In genomic region chr8:111716603-111717487, GRCm38 (mm10) we compare ENCODE assay signal across 9 mouse cellular contexts. TPM values are rescaled to one million over a fixed set of nuclear protein-coding genes. Genes with fewer than 3 reads are reported as not detected.
DNase-seq lines count a peak whose midpoint lies in the region; ATAC-seq lines count a peak whose summit lies in the region.
"Had no signal": no experiment of that assay in that cellular context is flagged by ENCODE, and none has a peak within 500 bp of the region (broad histone marks: within the 10 kb centered on the region; RNA-seq: fewer than 3 reads in every experiment).

No protein-coding gene starts in this region.

- no peak overlapping the region for H3K9ac ChIP-seq in embryonic facial prominence, embryonic 15.5 days
- peak overlapping the region; percentile 32 for H3K9ac ChIP-seq in kidney, embryonic 14.5 days (ENCODE audit: low read depth, low read length)
- no peak overlapping the region for H3K9ac ChIP-seq in limb, embryonic 15.5 days

- peak overlapping the region; percentile 30 for H3K4me2 ChIP-seq in embryonic facial prominence, embryonic 15.5 days (replicated peaks)
- no peak overlapping the region for H3K4me2 ChIP-seq in kidney, embryonic 14.5 days (replicated peaks; ENCODE audit: low read depth, low read length)
- peak overlapping the region; percentile 26; the same call in 1 of the 2 replicates for H3K4me2 ChIP-seq in limb, embryonic 15.5 days

- H3K27me3 ChIP-seq in embryonic facial prominence, embryonic 15.5 days = no peaks in the 10 kb centered on the region
- no peaks in the 10 kb centered on the region for H3K27me3 ChIP-seq in heart, embryonic 10.5 days (ENCODE audit: insufficient read depth, poor library complexity, severe bottlenecking)
- no peaks in the 10 kb centered on the region for H3K27me3 ChIP-seq in kidney, embryonic 14.5 days (ENCODE audit: control insufficient read depth, insufficient read depth, low read length)
- H3K27me3 ChIP-seq in limb, embryonic 15.5 days = no peaks in the 10 kb centered on the region

- peaks cover 39% of the 10 kb centered on the region for H3K4me1 ChIP-seq in embryonic facial prominence, embryonic 15.5 days
- H3K4me1 ChIP-seq in heart, embryonic 10.5 days = peaks cover 71% of the 10 kb centered on the region
- H3K4me1 ChIP-seq in kidney, embryonic 14.5 days (ENCODE audit: control insufficient read depth, insufficient read depth, low read length) = peaks cover 11% of the 10 kb centered on the region
- peaks cover 34% of the 10 kb centered on the region for H3K4me1 ChIP-seq in limb, embryonic 15.5 days

- peak; percentile 79 for ATAC-seq in embryonic facial prominence, embryonic 15.5 days (ENCODE audit: insufficient number of reproducible peaks, low FRiP score, low TSS enrichment, low read depth)
- no peak for ATAC-seq in kidney, embryonic 14.5 days (ENCODE audit: low FRiP score, low TSS enrichment)
- peak; percentile 80 for ATAC-seq in limb, embryonic 15.5 days (ENCODE audit: insufficient number of reproducible peaks, low FRiP score, low TSS enrichment, low read depth)

- H3K4me3 ChIP-seq in embryonic facial prominence, embryonic 15.5 days (replicated peaks) = no peak overlapping the region
- peak overlapping the region; percentile 35 for H3K4me3 ChIP-seq in heart, embryonic 10.5 days
- no peak overlapping the region for H3K4me3 ChIP-seq in kidney, embryonic 14.5 days (ENCODE audit: low read length)
- no peak overlapping the region for H3K4me3 ChIP-seq in limb, embryonic 15.5 days

- peak overlapping the region; percentile 96 for H3K27ac ChIP-seq in embryonic facial prominence, embryonic 15.5 days (replicated peaks)
- H3K27ac ChIP-seq in heart, embryonic 10.5 days = peak overlapping the region; percentile 94
- peak overlapping the region; percentile 71; the same call in 1 of the 2 replicates for H3K27ac ChIP-seq in kidney, embryonic 14.5 days (ENCODE audit: low read depth, low read length)
- peak overlapping the region; percentile 95 for H3K27ac ChIP-seq in limb, embryonic 15.5 days

- peak; percentile 25 for DNase-seq in urinary bladder, adult 2 months (ENCODE audit: low spot score)
- DNase-seq in urinary bladder, adult 18-20 months (ENCODE audit: low spot score in 2 of 2) = no peak
- DNase-seq in heart, embryonic 10.5 days (ENCODE audit: low spot score) = peak; percentile 92
- peak; percentile 91 for DNase-seq in retina, postnatal 1 day
- DNase-seq in thymus, postnatal 25 days = no peak

- WGBS in embryonic facial prominence, embryonic 15.5 days = 23% methylated on average over 10 of the region's 10 CpGs
- 40% methylated on average over 10 of the region's 10 CpGs for WGBS in heart, embryonic 10.5 days
- 68% methylated on average over 10 of the region's 10 CpGs for WGBS in kidney, embryonic 14.5 days
- WGBS in limb, embryonic 15.5 days = 46% methylated on average over 10 of the region's 10 CpGs

- peaks cover 51% of the 10 kb centered on the region for H3K36me3 ChIP-seq in embryonic facial prominence, embryonic 15.5 days
- H3K36me3 ChIP-seq in heart, embryonic 10.5 days = peaks cover 79% of the 10 kb centered on the region
- H3K36me3 ChIP-seq in kidney, embryonic 14.5 days (ENCODE audit: control insufficient read depth, insufficient read depth, low read length) = peaks cover 72% of the 10 kb centered on the region
- peaks cover 65% of the 10 kb centered on the region for H3K36me3 ChIP-seq in limb, embryonic 15.5 days
- H3K36me3 ChIP-seq: G1E had no signal

- H3K9me3 ChIP-seq in embryonic facial prominence, embryonic 15.5 days (replicated peaks) = no peaks in the 10 kb centered on the region
- no peaks in the 10 kb centered on the region for H3K9me3 ChIP-seq in heart, embryonic 10.5 days
- H3K9me3 ChIP-seq in kidney, embryonic 14.5 days (ENCODE audit: control insufficient read depth, low read length) = no peaks in the 10 kb centered on the region
- H3K9me3 ChIP-seq in limb, embryonic 15.5 days = no peaks in the 10 kb centered on the region
- H3K9me3 ChIP-seq: G1E had no signal

RNA-seq across cellular contexts. Expression of gene Ctrb1, which starts 26.0 kb away (rescaled TPM):
- polyA plus RNA-seq in urinary bladder, adult 2 months (2012; rRNA removed) = 0.40 and 2.3 TPM in 2 replicates
- 0.32 TPM in 1 of 2 replicates, not detected in the other for polyA plus RNA-seq in embryonic facial prominence, embryonic 15.5 days (2015; fragmentation: Nextera tagmentation; extraction: Ambion mirVana)
- polyA plus RNA-seq in heart, embryonic 10.5 days (2016; fragmentation: Nextera tagmentation; extraction: Ambion mirVana) = not detected in 2 replicates
- polyA plus RNA-seq in kidney, embryonic 14.5 days (2014; fragmentation: Nextera tagmentation; extraction: Ambion mirVana) = not detected in 2 replicates
- polyA plus RNA-seq in limb, embryonic 15.5 days (2015; fragmentation: Nextera tagmentation; extraction: Ambion mirVana) = 0.28 and 1.6 TPM in 2 replicates
- polyA plus RNA-seq: G1E had no signal

RNA-seq across cellular contexts. Expression of gene Bcar1, which starts 26.8 kb away (rescaled TPM):
- 40.1 and 42.5 TPM in 2 replicates for polyA plus RNA-seq in urinary bladder, adult 2 months (2012; rRNA removed)
- polyA plus RNA-seq in embryonic facial prominence, embryonic 15.5 days (2015; fragmentation: Nextera tagmentation; extraction: Ambion mirVana) = 31.9 and 40.2 TPM in 2 replicates
- 53.2 and 54.4 TPM in 2 replicates for polyA plus RNA-seq in heart, embryonic 10.5 days (2016; fragmentation: Nextera tagmentation; extraction: Ambion mirVana)
- 39.1 and 55.6 TPM in 2 replicates for polyA plus RNA-seq in kidney, embryonic 14.5 days (2014; fragmentation: Nextera tagmentation; extraction: Ambion mirVana)
- 35.3 and 35.4 TPM in 2 replicates for polyA plus RNA-seq in limb, embryonic 15.5 days (2015; fragmentation: Nextera tagmentation; extraction: Ambion mirVana)

Comparison
In these comparisons a context has a peak if more than half of its experiments do, and no peak if none do; other contexts are left out.
1. DNase-seq: peak in urinary bladder, adult 2 months (single experiment), heart, embryonic 10.5 days (single experiment) and retina, postnatal 1 day (single experiment); none in urinary bladder, adult 18-20 months (0 of 2) and thymus, postnatal 25 days (single experiment).
2. Peak in every context shown above with its lines, with median percentiles within 50 percentile points of each other: H3K27ac ChIP-seq.